Mouse (Mus musculus) frontal cortex, postnatal 36 days (tissue): Measurements from ENCODE around the gene Plekho1.
A peak's percentile ranks its signal among the peaks of the same experiment; 100 is the strongest.

Experiments
- DNase-seq, 2 experiments: peaks; one replicate each; pipeline ENCODE4 v3.0.0; 2022; ENCODE audit warnings: low spot score in 2 of 2

Plekho1 gene

DNA sequence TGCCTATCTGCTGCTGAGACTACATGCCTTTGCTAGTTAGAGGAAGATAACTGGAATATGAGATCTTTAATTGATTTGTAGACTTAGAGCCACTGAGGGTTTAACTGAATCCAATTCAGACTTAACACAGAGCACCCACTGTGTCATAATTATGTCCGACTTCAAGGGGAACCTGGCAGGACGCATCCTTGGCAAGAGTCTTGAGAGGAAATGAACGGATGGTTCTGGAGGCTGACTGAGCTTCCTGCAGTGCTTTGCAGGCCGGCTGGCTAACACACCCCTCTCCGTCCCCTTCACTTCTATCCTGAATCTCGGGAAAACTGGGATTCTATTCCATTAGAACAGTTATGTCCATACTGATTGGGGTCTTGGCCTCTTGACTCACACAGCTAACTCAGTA, 12.7 kb upstream of the Plekho1 start:
- no peak for DNase-seq

DNA sequence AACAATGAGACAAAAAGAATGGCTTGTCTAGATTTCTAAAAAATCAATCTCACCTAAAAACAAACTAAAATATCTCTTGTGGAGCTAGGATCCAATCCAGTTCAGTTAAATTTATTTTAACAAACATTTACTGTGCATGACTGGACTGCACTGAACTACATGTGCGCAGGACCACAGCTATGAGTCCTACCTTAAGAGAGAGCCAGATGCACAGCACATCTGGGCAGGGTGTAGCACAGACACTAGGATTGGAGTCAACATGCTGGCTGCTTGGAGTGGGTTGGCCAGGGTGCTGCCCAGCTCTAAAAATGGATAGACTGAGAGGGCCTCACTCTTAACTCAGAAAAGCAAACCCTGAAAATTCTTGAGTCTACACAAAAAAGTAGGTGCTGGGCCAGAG, 5.8 kb upstream of the Plekho1 start:
- no peak for DNase-seq

DNA sequence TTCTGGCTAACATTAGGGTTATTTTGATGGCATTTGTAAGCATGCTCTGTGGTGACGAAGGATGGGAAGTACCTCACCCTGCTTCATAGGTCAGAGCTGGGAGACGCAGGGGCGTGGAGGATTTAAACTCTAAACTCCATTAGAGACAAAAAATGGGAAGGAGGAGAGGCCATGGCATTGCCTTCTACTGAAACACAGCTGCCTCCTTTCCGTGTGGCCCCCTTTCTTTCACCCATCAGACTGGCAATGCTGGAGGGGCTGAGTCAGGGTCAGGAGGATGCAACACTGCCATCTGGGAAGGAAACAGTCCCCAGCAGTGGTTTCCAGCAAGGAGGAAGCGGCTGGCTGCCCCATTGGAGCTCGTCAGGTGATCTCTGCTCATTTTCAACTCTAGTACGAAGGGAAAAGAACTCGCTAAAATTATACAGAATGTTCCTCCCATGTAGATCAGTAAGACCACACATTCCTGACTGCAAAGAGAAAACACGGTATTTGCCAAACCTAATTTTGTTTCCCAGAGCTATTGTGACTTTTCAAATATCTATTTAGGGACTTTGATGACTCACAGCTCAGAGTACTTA, 5.2 kb upstream of the Plekho1 start:
- peak; percentile 33 to 59 for DNase-seq

DNA sequence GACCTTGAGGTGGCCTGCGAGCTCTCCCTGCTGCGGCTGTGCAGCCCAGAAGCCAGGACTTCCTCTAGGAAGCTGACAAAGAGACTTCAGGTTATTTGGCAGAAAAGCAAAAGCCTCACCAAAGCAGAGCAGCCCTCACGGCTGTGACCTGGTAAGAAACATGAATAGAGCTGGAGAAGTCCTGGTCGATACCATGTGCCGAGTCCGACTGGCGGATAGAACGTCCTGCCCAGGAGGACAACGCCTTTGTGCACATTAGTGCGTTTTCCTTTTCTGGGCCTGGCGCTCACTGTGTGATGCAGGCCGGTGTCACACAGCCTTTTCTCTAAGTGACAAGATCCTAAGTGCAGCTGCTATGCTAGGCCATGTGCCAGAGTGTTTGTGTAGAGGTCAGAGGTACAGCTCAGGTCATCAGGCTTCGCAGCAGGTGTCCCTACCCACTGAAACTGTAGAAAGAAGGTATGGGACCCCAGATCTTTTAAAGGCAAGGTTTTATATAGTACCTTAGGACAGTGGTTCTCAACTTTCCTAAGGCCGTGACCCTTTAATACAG, 4.4 kb upstream of the Plekho1 start:
- DNase-seq = no peak

DNA sequence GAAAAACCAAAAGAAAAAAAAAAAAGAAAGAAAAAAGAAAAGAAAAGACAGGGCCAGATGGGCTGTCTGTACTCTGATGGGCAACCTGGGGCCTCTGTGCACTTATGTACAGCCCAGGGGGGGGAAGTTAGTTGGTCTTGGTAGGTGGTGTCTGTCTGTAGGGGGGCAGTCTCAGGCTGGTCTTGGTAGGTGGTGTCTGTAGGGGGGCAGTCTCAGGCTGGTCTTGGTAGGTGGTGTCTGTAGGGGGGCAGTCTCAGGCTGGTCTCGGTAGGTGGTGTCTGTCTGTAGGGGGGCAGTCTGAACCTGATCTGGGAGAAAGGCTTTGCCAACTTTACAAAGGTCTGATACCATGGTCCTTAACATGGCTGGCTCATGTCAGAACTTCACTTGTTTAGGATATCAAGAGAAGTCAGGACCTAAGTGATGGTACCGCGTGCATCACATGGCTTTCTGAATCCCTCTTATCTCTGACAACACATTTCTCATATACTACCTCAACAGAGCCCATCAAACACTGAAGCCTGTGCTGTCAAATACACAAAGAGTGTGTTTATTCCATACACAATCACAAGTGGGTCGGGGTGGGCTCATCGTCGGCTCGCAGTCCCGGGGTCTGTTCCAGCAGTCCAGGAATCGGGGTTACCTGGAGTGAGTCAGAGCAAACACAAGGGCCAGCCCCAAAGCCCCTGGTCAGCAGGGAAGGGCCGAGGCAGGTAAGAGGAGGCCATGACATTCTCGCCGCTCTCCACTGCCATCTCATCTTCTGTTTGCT, 3.7 kb upstream of the Plekho1 start:
- DNase-seq = no peak

DNA sequence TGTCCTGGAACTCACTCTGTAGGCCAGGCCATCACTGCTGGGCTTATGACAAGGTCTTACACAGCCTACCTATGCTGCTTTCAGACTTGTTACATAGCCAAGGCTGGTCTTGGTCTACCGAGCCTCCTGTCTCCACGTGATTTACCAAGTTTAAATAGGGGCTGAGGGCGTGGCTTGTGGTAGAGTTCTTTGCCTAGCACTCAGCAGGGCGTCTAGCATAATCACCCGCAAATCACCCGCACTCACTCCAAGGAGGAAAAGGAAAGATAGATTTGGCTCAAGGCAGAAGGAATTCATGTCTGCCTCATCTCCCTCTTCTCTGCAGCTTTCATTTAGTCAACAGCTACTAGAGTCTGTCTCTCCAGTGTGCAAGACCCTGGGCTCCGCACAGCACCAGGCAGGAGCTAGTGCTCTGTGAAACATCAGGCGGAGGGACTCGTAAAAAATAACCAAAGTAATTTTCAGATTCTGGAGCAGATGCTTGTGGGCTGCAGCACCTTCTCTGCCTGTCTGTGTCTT, 1.5 kb upstream of the Plekho1 start:
- DNase-seq = peak; percentile 65 to 83

DNA sequence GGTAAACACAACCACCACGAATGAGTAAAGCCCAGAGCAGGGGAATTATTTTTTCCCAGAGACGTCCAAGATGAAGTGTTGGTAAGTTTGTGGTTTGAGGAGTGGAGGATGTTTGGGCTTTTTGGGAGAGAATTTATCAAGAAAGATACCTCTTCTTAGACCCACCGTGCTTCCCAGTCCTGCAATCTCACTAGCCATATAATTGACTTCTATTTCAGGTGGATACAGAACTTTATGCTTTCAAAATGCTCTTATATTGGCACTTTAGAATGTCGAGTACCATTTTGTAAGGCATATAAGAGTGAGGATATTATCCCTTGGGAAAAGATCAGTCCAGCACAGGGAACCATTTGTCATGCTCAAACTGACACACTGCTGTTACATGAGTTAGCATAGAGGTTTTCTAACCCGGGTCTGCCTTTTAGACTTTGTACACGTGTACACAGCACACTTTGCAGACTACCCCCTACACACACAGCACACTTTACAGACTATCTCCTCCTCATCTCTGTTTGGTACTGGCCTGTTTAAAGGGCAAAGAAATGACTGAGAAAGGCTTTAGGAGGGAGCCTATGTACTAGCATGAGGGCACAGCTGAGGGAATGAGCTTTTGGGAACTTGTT, 761 bp upstream of the Plekho1 start:
- DNase-seq = no peak

DNA sequence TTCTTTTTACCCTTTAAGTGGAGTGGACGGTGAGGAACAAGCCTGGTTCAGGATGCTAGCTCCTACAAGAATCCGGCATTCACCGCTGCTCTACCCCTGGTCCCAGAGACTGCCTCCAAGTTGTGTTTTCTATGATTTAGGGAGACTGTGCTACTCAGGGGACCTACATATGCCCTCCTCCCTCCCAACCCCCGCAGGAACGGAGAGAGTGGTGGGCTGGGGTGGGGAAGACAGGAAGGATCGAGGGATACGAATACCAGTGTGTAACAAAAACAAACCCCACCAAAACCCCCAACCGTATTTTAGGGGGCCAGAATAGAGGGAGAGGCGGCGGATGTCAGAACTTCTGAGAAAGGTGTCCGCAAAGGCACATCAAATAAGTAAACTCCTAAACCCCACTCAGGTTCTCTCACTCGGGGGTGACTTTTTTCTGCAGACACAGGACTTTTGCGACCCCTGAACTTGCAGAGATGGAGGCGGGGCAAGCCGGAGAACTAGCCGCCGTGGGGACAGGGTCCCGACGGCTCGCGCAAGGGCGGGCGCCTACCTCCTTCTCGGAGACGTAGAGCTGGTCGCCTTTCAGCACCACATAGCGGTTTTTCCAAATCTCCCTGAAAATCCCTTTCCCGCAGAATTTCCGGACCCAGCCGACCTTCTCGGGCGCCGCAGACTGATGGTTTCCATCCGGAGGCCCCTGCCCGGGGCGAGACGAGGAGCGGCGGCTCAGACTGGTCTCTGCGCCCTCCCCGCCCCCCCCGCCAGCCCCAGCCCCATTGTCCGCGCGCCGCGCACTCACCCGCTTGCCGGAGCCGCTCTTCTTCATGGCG, 613 bp downstream of the Plekho1 start:
- peak in 1 of 2 experiments; percentile 68 for DNase-seq

DNA sequence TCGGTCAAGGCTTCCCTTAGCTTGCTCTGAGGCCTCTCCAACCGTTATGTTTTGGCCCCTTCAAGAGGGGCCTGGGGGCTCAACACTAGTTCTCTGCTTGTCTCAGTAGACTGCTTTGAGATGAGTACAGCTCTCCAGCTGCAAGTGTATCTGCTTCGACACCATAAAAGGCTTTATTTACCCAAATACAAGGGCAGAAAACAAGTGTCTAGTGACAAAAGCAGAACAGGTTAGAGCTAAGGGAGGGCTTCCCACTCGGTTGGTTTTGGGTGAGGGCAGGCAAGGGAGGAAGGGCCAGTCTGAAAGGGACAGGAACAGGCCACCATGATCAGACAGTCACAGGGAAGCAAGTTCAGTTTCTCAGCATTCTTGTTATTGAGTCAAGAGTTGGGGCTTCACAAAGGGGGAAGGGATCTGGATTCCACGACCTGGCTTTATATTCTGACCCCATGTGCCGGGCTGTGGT, 1.4 kb downstream of the Plekho1 start:
- peak in 1 of 2 experiments; percentile 40 for DNase-seq

DNA sequence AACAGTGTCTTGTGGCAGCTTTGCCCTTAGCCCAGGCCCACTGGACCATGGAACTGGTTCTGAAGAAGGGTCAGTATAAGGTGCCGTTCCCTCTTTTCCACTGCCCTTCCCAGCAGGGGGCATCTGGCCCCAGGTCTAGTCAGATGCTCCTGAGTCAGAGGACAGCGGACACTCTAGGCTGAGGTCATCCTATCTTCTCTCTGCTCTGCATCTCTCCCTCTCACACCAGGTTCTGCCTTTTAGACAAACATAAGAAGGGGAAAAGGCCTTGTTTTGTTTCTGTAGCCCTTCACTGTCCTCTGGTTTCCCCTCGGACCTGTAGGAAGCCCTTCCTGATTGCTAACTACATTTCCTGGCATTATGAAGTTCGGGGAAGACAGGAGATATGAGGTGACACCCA, 1.9 kb downstream of the Plekho1 start:
- DNase-seq = no peak

DNA sequence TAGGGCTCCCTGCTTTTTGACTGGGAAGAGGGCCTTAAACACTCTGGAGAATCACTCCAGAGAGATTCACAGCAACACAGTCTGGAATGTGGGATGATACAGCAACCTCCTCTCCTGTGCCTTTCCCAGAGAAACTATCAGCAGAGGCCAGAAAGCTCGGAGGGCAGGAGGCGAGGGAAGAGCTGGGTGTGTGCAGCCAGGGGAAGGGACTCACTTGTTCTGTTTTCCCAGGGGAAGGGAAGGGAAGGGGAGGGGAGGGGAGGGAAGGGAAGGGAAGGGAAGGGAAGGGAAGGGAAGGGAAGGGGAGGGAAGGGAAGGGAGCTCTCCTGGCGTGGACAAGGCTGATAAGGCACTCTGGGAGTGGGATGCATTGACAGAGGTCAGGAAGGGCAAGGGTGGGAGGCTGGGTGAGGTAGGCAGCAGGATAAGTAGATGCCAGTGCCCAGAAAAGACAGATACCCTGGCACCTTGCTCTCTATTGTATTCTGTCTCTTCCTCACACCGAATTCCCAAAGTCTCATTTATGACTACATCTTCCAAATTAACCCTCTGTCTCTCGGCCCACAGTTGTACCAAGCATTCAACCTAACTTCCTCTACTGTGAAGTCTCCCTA, 2.7 kb downstream of the Plekho1 start:
- DNase-seq = peak in 1 of 2 experiments; percentile 39

DNA sequence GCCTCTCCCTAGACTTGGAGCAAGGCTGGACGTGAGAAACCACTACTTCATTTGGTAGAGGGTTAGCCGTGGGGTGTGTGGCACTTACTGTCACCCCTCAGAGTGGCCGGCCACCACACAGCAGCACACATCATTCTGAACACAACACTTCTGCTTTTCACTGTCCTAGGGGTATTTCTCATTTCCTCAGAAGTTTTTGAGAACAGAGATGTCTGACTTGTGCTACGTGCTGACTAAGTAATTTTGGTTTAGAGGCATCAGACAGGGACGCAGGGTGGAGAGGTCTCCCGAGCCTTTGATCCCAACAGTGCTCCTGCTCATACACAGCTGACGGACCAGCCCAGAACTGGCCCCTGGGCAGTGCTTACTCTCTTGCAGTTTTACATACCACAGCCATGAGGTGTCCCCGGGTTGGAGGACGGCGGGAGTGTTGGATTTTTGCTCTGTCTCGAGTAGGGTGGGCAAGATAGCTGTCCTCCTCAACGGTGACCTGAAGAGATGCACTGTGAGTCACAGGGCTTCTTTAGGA, 5.3 kb downstream of the Plekho1 start:
- DNase-seq = no peak

DNA sequence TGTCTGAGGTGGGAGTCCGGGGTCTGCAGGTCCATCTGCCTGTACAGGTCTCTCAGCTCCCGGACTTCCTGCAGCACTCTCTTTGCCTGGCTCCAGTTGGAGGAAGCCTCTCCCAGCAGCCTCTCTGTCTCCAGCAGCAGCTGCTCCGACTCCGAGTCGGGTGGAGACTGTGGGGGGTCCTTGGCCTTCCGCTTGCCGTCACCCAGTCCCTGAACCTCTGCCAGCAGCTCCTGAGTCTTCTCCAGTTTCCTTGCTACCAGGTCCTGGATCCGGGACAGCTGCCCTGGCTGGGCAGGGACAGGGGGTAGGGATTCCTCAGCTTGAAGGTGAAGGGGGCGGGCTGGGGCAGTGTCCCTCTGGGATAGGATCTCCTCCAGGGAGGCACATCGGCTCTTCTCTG, 6.8 kb downstream of the Plekho1 start:
- no peak for DNase-seq

DNA sequence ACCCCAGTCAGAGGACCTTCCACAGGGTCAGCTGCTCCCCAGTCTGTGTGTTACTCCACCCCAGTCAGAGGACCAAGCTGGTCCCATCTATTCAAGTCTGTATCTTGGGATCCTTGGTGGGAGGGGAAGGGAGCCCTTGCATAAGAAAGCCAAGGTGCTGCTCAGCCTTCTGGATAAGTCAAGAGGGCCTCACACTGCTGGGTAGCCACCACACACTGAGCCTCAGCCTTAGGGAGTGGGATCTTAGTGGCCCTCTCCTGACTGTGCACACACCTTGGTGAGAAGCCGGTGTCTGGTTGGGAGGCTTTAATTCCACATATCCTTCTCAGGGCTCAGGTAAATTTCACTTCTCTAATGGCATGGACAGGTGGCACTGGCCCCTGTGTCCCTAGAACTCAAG, 7.7 kb downstream of the Plekho1 start:
- DNase-seq = no peak

DNA sequence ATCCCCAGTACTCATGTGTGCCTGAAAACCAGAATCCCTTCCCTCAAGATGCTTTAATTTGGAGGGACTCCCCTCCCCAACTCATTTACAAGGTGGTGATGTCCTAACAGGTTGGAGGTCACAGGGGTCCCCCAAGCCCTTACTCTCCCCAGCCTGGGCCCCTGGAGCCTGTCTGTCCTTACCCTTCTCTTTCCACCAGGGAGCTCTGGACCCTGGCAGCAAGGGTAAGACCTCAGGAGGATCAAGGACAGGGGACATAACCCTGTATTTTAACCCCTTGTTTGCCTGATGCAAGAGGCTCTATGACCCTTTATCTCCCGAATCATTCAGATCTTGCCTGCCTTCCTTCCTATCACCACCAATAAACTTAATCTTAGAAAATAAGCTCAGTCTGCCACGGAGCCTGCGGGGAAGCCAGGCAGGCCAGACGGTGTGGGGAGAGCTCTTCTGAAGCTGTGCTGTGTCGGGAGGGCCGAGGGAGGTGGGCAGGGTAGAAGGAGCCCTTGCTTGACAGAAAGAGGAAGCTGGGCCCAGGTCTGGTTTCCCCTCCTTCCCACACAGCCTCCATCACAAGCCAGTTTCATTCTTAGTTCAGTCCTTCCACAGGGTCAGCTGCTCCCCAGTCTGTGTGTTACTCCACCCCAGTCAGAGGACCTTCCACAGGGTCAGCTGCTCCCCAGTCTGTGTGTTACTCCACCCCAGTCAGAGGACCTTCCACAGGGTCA, 8.3 kb downstream of the Plekho1 start:
- peak in 1 of 2 experiments; percentile 35 for DNase-seq

DNA sequence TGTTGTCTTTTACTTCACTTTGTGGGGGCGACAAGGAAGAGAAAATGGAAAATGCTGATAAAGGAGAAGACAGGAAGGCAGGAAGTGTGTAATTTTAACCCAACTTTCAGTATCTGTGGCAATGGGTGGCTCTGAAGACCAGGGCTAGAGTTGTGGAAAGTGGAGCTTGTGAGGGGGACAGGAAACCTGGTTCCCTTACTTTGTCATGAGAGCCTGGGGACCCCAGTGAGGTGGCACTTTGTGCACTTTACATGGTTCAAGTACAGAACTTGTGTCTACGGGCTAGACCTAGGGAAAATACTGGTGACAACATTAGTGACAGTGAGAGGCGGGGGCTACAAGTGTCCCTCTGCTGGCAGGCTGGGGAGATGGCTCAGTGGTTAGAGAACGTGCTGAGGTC, 8.8 kb downstream of the Plekho1 start:
- no peak for DNase-seq

DNA sequence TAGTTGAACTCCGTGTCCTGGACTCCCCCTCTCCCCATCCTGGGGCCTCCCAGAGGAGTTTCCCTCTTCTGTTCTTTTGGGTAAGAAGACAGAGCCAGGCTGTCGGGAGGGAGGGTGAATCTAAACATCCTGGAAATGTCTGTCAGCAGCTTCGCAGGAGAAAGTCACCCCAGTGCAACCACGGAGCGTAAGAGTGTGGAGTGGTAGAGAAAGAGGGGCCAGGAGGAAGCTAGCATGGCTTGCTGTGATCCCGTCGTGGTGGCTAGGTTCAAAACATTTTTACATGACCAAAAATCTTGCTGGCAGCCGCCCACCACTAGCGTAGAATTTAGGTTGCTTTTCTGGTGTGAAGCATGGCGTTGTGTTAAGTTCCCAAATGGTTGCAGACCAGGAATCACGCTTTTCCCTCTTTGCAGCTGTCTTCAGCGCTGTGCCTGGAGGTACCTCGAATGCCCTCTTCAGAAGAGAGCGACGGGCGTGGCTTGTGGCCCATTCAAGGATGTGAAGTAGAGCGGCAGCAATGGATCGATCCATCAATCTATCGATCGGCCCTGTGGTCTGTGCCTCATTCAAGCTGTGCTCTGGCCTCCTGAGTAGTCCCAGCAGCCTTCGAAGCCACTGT, 9.7 kb downstream of the Plekho1 start:
- peak; percentile 73 to 90 for DNase-seq

DNA sequence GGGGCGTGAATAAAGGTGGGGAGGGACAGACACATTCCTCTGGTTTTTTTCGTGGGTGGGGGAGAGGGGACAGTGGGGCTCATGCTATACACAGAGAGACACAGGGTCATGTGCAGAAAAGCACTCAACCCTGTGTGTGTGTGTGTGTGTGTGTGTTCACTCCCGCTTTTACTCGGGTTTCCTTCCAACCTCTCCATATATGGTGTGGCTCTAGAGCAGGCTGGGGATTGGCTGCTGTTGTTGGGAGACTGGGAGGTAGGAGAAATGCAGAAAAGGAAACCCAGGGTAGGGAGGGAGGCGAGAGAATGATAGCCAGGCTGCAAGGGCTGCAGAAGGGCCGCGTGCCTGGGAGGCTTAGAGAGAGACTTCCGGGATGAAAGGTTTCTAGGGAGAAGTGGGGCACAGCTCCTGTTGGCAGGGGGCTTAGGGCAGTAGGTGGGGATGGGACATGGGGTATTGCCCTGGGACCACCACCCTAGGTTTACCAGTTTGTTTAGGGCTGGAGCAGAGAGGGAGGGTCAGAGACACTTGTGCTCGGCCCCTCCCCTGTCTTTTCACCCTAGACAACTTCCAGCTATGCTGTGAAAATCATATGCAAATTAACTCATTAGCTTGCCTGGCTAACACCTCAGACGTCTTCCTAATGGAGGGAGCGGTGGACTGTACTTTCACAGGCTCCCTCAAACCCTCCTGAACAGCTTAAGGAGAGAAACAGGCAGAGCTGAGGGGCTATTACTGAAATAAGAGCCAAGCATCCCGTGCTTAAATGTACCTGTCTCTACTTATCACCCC, 10.4 kb downstream of the Plekho1 start:
- DNase-seq = peak; percentile 63 to 74

DNA sequence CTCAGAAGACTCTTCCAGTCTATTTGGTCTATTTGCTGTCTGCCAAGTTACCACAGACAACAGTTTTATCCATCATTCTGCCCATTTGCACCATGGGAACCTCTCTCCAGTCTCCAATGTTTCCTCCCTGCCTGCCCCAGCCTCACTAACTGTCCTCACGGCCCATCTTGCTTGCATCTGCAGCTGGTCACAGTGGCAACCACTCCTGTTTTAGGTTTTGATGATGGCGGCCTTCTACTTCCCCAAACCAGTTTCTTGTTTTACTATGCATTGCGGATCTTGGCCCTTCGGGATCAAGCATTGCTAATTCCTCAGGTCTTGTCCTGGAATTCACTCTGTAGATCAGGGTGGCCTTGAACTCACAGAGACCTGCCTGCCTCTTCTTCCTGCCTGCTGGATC, 13.7 kb downstream of the Plekho1 start:
- DNase-seq = no peak
